ENCODE assay signal across 11 mouse cellular contexts in genomic region chr5:90621726-90622125, GRCm38 (mm10).
"Had no signal": no experiment of that assay in that cellular context is flagged by ENCODE, and none has a peak within 500 bp of the region (broad histone marks: within the 10 kb centered on the region; RNA-seq: fewer than 3 reads in every experiment).

No protein-coding gene starts in this region.

- H3K4me3 ChIP-seq: layer of hippocampus, adult 2 months; limb, embryonic 12.5 days; liver, embryonic 13.5 days; lung, embryonic 15.5 days; midbrain, embryonic 13.5 days; neural tube, embryonic 12.5 days had no signal

- ATAC-seq: liver, postnatal 0 days; midbrain, embryonic 13.5 days had no signal

- H3K4me1 ChIP-seq: limb, embryonic 12.5 days; liver, embryonic 13.5 days; lung, embryonic 15.5 days; midbrain, embryonic 13.5 days; neural tube, embryonic 12.5 days had no signal

- H3K9me3 ChIP-seq: limb, embryonic 12.5 days; liver, embryonic 13.5 days; lung, embryonic 15.5 days; midbrain, embryonic 13.5 days; neural tube, embryonic 12.5 days had no signal

- H3K9ac ChIP-seq: limb, embryonic 12.5 days; liver, embryonic 13.5 days; liver, postnatal 0 days; lung, embryonic 15.5 days; midbrain, embryonic 13.5 days; neural tube, embryonic 12.5 days had no signal

- H3K27ac ChIP-seq: layer of hippocampus, adult 2 months; limb, embryonic 12.5 days; liver, embryonic 13.5 days; lung, embryonic 15.5 days; midbrain, embryonic 13.5 days; neural tube, embryonic 12.5 days had no signal

- H3K4me2 ChIP-seq: limb, embryonic 12.5 days; liver, embryonic 13.5 days; lung, embryonic 15.5 days; midbrain, embryonic 13.5 days; neural tube, embryonic 12.5 days had no signal

- DNase-seq: kidney, adult 8-10 months; kidney, postnatal 36 days; liver; liver, embryonic 13.5 days; liver, postnatal 0 days; thymus, postnatal 14 days had no signal

- H3K27me3 ChIP-seq: limb, embryonic 12.5 days; liver, embryonic 13.5 days; lung, embryonic 15.5 days; midbrain, embryonic 13.5 days; neural tube, embryonic 12.5 days had no signal

- H3K36me3 ChIP-seq: limb, embryonic 12.5 days; liver, embryonic 13.5 days; lung, embryonic 15.5 days; midbrain, embryonic 13.5 days; neural tube, embryonic 12.5 days had no signal
